Mouse (Mus musculus): ENCODE results near the gene Cds2. TPM values are rescaled to one million over a fixed set of nuclear protein-coding genes. Genes with fewer than 3 reads are reported as not detected.

Cds2 gene
- 35.5 TPM for polyA plus RNA-seq (2017; shearing (Covaris generic))

DNA sequence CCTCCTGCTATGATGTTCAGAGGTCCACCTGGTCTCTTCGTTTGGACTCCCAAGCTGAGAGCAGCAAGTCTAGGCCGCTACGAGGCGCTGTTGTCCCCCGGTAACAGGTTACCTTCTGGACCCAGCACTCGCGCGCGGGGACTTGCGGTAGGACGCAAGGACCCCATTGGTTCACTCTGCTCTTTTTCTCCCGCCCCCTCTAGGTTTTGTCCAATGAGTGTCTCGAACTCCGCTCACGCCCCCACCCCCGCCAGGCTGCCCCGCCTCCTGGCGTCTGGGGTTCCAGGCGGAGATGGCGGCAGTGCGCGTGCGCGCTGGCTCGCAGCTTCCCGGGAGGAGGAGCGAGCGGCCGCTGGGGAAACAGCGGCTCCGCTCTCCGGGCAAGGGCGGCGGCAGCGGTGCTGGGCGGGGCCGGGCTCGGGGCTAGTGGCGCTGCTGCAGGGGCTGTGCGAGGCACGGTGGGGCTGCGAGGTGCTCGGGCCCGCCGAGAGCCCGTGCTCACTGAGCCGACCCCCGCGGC, at the start of gene Cds2:
TSS of gene Cds2 (plus strand) at position 270 of the 520 bp plus-strand sequence.

GRCm38 (mm10) chr2:132247539-132248313, 15.2 kb upstream of the Cds2 start, which contains the start of gene Tmem230:
Gene Tmem230, minus strand, starts transcription at chr2:132247807.

GRCm38 (mm10) chr2:132252542-132253528, 10.1 kb upstream of the Cds2 start, which contains the start of gene Pcna:
Gene Pcna, minus strand, starts transcription at chr2:132253314.

Other genes starting within 250 kb of the Cds2 start
- gene Rassf2, start 232.9 kb upstream of the Cds2 start, polyA plus RNA-seq (2017; shearing (Covaris generic)), result 109 TPM
- 44.6 TPM for gene Slc23a2, start 118.0 kb upstream of the Cds2 start, polyA plus RNA-seq (2017; shearing (Covaris generic))
- gene Tmem230, start 15.3 kb upstream of the Cds2 start, polyA plus RNA-seq (2017; shearing (Covaris generic)), result 65.0 TPM
- gene Pcna, start 9.8 kb upstream of the Cds2 start, polyA plus RNA-seq (2017; shearing (Covaris generic)), result 166 TPM
- 0.13 TPM for gene Prokr2, start 122.3 kb downstream of the Cds2 start, polyA plus RNA-seq (2017; shearing (Covaris generic))